Mouse (Mus musculus) liver, embryonic 14.5 days (tissue): ENCODE measurements around the gene Ptpdc1. TPM values are rescaled to one million over a fixed set of nuclear protein-coding genes. Genes with fewer than 3 reads are reported as not detected.

Source experiments
- ATAC-seq: fragments of 200-750 bp; cut with Nextera tagmentation; 2 replicates; pipeline ENCODE4 v1.8.0; 2017; ENCODE audit warnings: moderate number of reproducible peaks, mild to moderate bottlenecking, moderate library complexity; ENCODE audit not compliant: insufficient read depth
- DNase-seq, 3 experiments: peaks; one replicate each; pipeline ENCODE4 v3.0.0-alpha.2; 2012 to 2013; ENCODE audit warnings: low read depth in 3 of 3, low spot score in 3 of 3
- H3K27ac ChIP-seq: fragments of 300-500 bp; sonication (generic); 2 replicates; pipeline ENCODE4 v1.5.1; 2014; ENCODE audit warnings: moderate library complexity, mild to moderate bottlenecking, control low read depth, inconsistent platforms
- H3K27me3 ChIP-seq: fragments of 300-500 bp; sonication (generic); 2 replicates; pipeline ENCODE4 v1.6.1; 2014; ENCODE audit warnings: mild to moderate bottlenecking, low read length, moderate library complexity; ENCODE audit not compliant: control insufficient read depth, insufficient read depth
- H3K36me3 ChIP-seq: fragments of 300-500 bp; sonication (generic); replicated peaks from 2 replicates; pipeline ENCODE4 v1.6.1; 2014; ENCODE audit warnings: low read depth; ENCODE audit not compliant: control insufficient read depth, insufficient read depth
- H3K4me1 ChIP-seq, 2 experiments: fragments of 200-500 bp in 1 of 2; fragments of 300-500 bp in 1 of 2; sonication (generic) in 1 of 2; replicated peaks; 2 replicates each; pipeline ENCODE4 v1.6.1; 2012 to 2014; ENCODE audit warnings: antibody characterized with exemption in 1 of 2, inconsistent platforms in 1 of 2, low read length in 1 of 2; ENCODE audit not compliant: control insufficient read depth in 2 of 2, insufficient read depth in 2 of 2
- H3K4me2 ChIP-seq: fragments of 300-500 bp; sonication (generic); 2 replicates; pipeline ENCODE4 v1.6.1; 2014; ENCODE audit warnings: low read depth, mild to moderate bottlenecking, control low read depth, moderate library complexity
- H3K4me3 ChIP-seq, 2 experiments: fragments of 200-500 bp in 1 of 2; fragments of 300-500 bp in 1 of 2; sonication (generic) in 1 of 2; 2 replicates each; pipeline ENCODE4 v1.5.1; 2012 to 2014; ENCODE audit warnings: low read depth in 2 of 2, low read length in 2 of 2, mild to moderate bottlenecking in 2 of 2, control low read depth in 1 of 2, inconsistent platforms in 1 of 2, moderate library complexity in 1 of 2; ENCODE audit not compliant: insufficient read depth in 1 of 2
- H3K9ac ChIP-seq: fragments of 300-500 bp; sonication (generic); replicated peaks from 2 replicates; pipeline ENCODE4 v1.6.1; 2014; ENCODE audit warnings: mild to moderate bottlenecking, control low read depth, moderate library complexity
- H3K9me3 ChIP-seq: fragments of 300-500 bp; sonication (generic); 2 replicates; pipeline ENCODE4 v1.6.1; 2016; ENCODE audit warnings: low read length, mixed read lengths; ENCODE audit not compliant: control insufficient read depth
- CTCF ChIP-seq: IDR thresholded peaks from 2 replicates; pipeline ENCODE4 v1.5.1; 2016; ENCODE audit warnings: antibody characterized with exemption, low read depth, control low read depth
- EP300 ChIP-seq: IDR thresholded peaks from 2 replicates; pipeline ENCODE4 v1.6.1; 2016; ENCODE audit warnings: antibody characterized with exemption, low read depth
- whole genome bisulfite sequencing: fragments of 180-500 bp; shearing (Covaris S2); extraction: QIAGEN DNeasy Blood & Tissue Kit; methylation state at CpG from one replicate; pipeline ENCODE4 v1.1.7; 2014; ENCODE audit not compliant: insufficient replicate concordance; 5-methylcytosine and 5-hydroxymethylcytosine counted together
- polyA plus RNA-seq, 2 experiments: library from polyadenylated mRNA; depleted of rRNA in 1 of 2; stranded (reverse) in 1 of 2; unstranded in 1 of 2; fragments of >200 nt; fragmentation: Nextera tagmentation in 1 of 2; extraction: Ambion mirVana in 1 of 2; gene quantifications; 2 replicates each; pipeline versions ENCODE4 v1.2.1 to v1.2.3; 2012 to 2014

Gene Ptpdc1
- polyA plus RNA-seq, 2 experiments: 0.27 to 0.33 TPM

DNA sequence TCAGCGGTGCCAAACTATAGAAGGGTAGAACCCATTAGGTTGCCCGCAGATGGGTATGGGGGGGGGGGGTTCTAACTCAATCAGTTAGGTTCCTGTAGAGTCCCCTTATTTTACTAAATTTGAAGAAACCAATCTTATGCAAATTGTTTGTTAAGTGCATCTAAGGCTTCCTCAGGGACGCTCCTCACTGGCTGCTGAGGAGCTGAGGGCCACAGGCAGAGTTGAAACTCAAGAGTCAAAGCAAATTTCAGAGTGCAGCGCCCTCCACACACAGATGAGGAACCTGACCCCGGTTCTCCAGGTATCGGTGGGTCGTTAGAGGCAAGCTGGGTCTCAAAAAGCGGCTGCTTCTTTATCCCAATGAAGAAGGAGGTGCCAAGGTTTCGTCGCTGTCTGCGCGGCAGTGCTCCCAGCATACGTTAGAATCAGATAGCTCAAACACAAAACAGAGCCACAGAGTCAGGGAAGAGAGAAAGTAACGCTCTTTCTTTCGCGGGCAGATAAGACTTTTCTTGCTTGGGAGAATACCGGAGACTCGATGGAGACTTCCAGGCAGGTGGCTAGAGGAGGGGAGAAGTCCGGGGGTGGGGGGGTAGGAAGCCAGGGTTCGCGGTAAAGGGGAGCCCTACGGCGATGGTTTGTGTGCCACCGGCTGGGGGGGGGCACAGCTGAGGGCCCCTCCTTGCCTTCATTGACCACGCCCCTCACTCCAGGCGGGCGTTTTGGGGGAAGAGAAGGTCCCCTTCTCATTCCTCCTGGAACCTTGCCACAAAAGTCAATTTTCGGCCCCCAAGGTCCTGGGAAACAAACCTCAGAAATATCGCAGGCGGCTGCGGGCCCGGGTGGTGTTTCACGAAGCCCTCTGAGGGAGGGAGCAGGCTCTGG is 42.9 kb upstream of the Ptpdc1 start:
- Histone ChIP-seq H3K9me3 (no peaks in the 10 kb centered on the region), H3K4me2 (no peak overlapping the region), H3K4me3 (no peak overlapping the region), H3K36me3 (no peaks in the 10 kb centered on the region), H3K9ac (no peak overlapping the region), H3K27me3 (peaks cover 93% of the 10 kb centered on the region), H3K27ac (no peak overlapping the region), H3K4me1 (no peaks in the 10 kb centered on the region)
- ATAC-seq: no peak
- WGBS: 2% methylated on average over 33 of the region's 33 CpGs
- no peak for DNase-seq
- no peak for TF ChIP-seq CTCF
- TF ChIP-seq EP300: no peak

GRCm38 (mm10) chr13:48667461-48667860 is 42.0 kb upstream of the Ptpdc1 start:
- ATAC-seq (no peak), DNase-seq (no peak)
- no peak overlapping the region for H3K4me2 ChIP-seq
- TF ChIP-seq EP300 (no peak), CTCF (no peak)
- H3K4me3 ChIP-seq: no peak overlapping the region
- H3K27me3 ChIP-seq: peaks cover 93% of the 10 kb centered on the region
- H3K4me1 ChIP-seq: no peaks in the 10 kb centered on the region
- WGBS: 1% methylated on average over 4 of the region's 4 CpGs
- no peaks in the 10 kb centered on the region for H3K9me3 ChIP-seq
- no peak overlapping the region for H3K27ac ChIP-seq
- no peaks in the 10 kb centered on the region for H3K36me3 ChIP-seq
- no peak overlapping the region for H3K9ac ChIP-seq

DNA sequence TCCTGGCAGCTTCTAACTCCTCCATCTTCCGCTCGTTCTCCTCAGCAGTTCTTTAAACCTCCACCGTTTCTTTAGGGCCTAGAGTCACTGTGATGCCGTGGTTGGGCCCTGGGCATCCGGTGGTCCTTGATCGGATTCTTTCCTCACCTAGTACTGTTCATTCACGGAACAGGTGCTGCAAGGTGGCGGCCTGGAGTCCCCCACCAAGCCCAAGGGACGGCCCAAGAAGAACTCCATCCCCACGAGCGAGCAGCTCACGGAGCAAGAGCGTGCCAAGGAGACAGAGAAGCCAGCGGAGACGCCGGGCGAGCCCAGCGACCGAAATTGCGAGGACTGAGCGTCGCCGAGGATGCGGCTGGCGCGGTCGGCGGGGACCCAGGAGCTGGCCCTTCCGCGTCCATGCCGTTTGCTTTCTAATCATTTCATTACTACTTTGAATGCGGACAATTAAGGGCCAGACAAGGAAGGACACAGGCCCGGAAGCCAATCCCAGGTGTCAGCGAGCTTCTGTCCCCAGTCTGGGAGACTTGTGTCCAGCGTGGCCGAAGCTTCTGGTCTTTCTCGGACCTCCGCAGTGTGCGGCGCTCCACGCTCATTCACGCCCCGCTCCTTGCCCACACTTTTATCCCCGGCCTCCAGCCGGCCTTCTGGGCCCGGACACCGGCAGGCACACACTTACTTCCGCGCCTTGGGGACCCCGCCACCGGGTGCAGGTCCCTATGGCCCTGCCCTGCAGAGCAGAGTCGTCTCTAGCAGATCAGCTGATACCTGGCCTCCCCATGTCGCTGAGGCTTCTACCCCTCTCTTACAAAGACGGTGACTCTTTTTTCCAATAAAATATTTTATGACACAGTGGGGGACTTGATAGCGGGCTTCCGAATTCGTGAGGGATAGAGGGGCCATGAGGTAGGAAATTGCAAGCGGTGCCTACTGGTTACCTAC is 40.5 kb upstream of the Ptpdc1 start:
- Histone ChIP-seq H3K27me3 (peaks cover 98% of the 10 kb centered on the region), H3K4me3 (no peak overlapping the region), H3K36me3 (no peaks in the 10 kb centered on the region), H3K4me2 (no peak overlapping the region), H3K9me3 (no peaks in the 10 kb centered on the region), H3K27ac (no peak overlapping the region), H3K4me1 (no peaks in the 10 kb centered on the region), H3K9ac (no peak overlapping the region)
- DNase-seq: no peak
- 3% methylated on average over 58 of the region's 58 CpGs for WGBS
- TF ChIP-seq EP300 (no peak), CTCF (no peak)
- no peak for ATAC-seq

GRCm38 (mm10) chr13:48664916-48665655 is 39.6 kb upstream of the Ptpdc1 start:
- no peaks in the 10 kb centered on the region for H3K36me3 ChIP-seq
- no peaks in the 10 kb centered on the region for H3K9me3 ChIP-seq
- TF ChIP-seq CTCF (no peak), EP300 (no peak)
- ATAC-seq: no peak
- WGBS: 3% methylated on average over 39 of the region's 39 CpGs
- H3K4me2 ChIP-seq: no peak overlapping the region
- H3K4me1 ChIP-seq: no peaks in the 10 kb centered on the region
- no peak overlapping the region for H3K4me3 ChIP-seq
- peaks cover 100% of the 10 kb centered on the region for H3K27me3 ChIP-seq
- no peak overlapping the region for H3K9ac ChIP-seq
- H3K27ac ChIP-seq: no peak overlapping the region
- DNase-seq: no peak
